Mouse (Mus musculus): Measurements from ENCODE around the gene Skiv2l.

GRCm38 (mm10) chr17:34799531-34799925, 50.5 kb downstream of the Skiv2l start:
- TF ChIP-seq CTCF (IDR thresholded peaks at IDR 0.05; ENCODE audit: borderline replicate concordance, control insufficient read depth, extremely low read depth, insufficient read depth, low read length, poor library complexity) (no peak), POLR2A (IDR thresholded peaks at IDR 0.05; ENCODE audit: control insufficient read depth, extremely low read depth, insufficient read depth, low read length, poor library complexity) (no peak)
